8 mouse cellular contexts compared by ENCODE assay signal in genomic region chr19:36477151-36477550, GRCm38 (mm10).
DNase-seq lines count a peak whose midpoint lies in the region; ATAC-seq and TF ChIP-seq lines count a peak whose summit lies in the region.
"Had no signal": no experiment of that assay in that cellular context is flagged by ENCODE, and none has a peak within 500 bp of the region (broad histone marks: within the 10 kb centered on the region; RNA-seq: fewer than 3 reads in every experiment).

No protein-coding gene starts in this region.

- H3K9me3 ChIP-seq in heart, embryonic 15.5 days (replicated peaks): no peaks in the 10 kb centered on the region
- no peaks in the 10 kb centered on the region for H3K9me3 ChIP-seq in CH12.LX (replicated peaks; ENCODE audit: low read length)
- H3K9me3 ChIP-seq: megakaryocyte, embryonic 14.5 days had no signal

- no peak for TF ChIP-seq POLR2A in CH12.LX (IDR thresholded peaks at IDR 0.05; ENCODE audit: low read depth, low read length)
- TF ChIP-seq POLR2A in cortical plate, adult 2 months (IDR thresholded peaks at IDR 0.05; ENCODE audit: extremely low read depth, insufficient read depth, low read length): no peak

- H3K36me3 ChIP-seq in heart, embryonic 15.5 days: no peaks in the 10 kb centered on the region
- no peaks in the 10 kb centered on the region for H3K36me3 ChIP-seq in CH12.LX (replicated peaks in 1 of 2; ENCODE audit: control insufficient read depth in 1 of 2, insufficient read depth in 1 of 2, low read length in 1 of 2)

- dilution Hi-C loops in CH12.LX (cut with MboI; ENCODE audit: extremely low pct_ligation_motif_present, extremely low pct_unique_long_range_greater_than_20kb, low sequenced_read_pairs): no loop called here

- H3K4me3 ChIP-seq in heart, embryonic 15.5 days: no peak overlapping the region
- H3K4me3 ChIP-seq in CH12.LX (replicated peaks in 1 of 3; ENCODE audit: low read depth in 2 of 3, low read length in 2 of 3, poor library complexity in 1 of 3): no peak overlapping the region
- H3K4me3 ChIP-seq in cortical plate, adult 2 months (ENCODE audit: insufficient read depth, low read length): 0 out of 2 replicates have a peak overlapping the region, but pooled peaks have one; percentile 1

- no peaks in the 10 kb centered on the region for H3K79me2 ChIP-seq in CH12.LX (replicated peaks; ENCODE audit: control insufficient read depth, extremely low read depth, insufficient read depth, poor library complexity, severe bottlenecking)

- in situ Hi-C loops in CH12.LX (cut with MboI; ENCODE audit: low pct_ligation_motif_present, low pct_unique_long_range_greater_than_20kb, low sequenced_read_pairs): no loop called here

- H3K27ac ChIP-seq in heart, embryonic 15.5 days: no peak overlapping the region
- H3K27ac ChIP-seq in CH12.LX (ENCODE audit: insufficient read depth, low read depth): no peak overlapping the region
- no peak overlapping the region for H3K27ac ChIP-seq in cortical plate, adult 2 months (ENCODE audit: insufficient read depth, low read length)

- 0 out of 2 replicates have a peak, but pooled peaks cover 4% of the 10 kb centered on the region for H3K4me1 ChIP-seq in heart, embryonic 15.5 days (replicated peaks)
- peaks cover 4 to 6% of the 10 kb centered on the region in 2 experiments for H3K4me1 ChIP-seq in CH12.LX (ENCODE audit: control insufficient read depth in 1 of 2, insufficient read depth in 2 of 2)
- H3K4me1 ChIP-seq in cortical plate, adult 2 months (ENCODE audit: control insufficient read depth, insufficient read depth, low read length): no peaks in the 10 kb centered on the region

- no peak for ATAC-seq in heart, embryonic 15.5 days (replicated peaks; ENCODE audit: insufficient number of reproducible peaks, insufficient read depth, low FRiP score, low read depth)

- no peak for TF ChIP-seq CTCF in CH12.LX (conservative IDR thresholded peaks at IDR 0.05 in 1 of 2, IDR thresholded peaks at IDR 0.05 in 1 of 2; ENCODE audit: low read depth in 2 of 2, low read length in 2 of 2)
- no peak for TF ChIP-seq CTCF in cortical plate, adult 2 months (IDR thresholded peaks at IDR 0.05; ENCODE audit: extremely low read depth, insufficient read depth, low read length)

- WGBS in heart, embryonic 15.5 days: 36% methylated on average over 9 of the region's 9 CpGs

- no peak overlapping the region for H3K9ac ChIP-seq in heart, embryonic 15.5 days
- H3K9ac ChIP-seq in CH12.LX (ENCODE audit: insufficient read depth, low read depth): peak overlapping the region; percentile 16; the same call in 1 of the 2 replicates

- TF ChIP-seq EP300 in CH12.LX (IDR thresholded peaks at IDR 0.05; ENCODE audit: low read length): peak; percentile 33; the same call in 1 of the 2 replicates

- DNase-seq in heart, adult 11 months: no peak
- DNase-seq in CH12.LX (ENCODE audit: extremely low read depth): peak; percentile 14
- peak; percentile 88 for DNase-seq in naive thymus-derived CD4-positive, alpha-beta T cell, adult 2 months (ENCODE audit: low read depth)
- DNase-seq in lung, postnatal 14 days: no peak
- DNase-seq in spleen, postnatal 14 days (ENCODE audit: low spot score in 2 of 2): no peak

- no peaks in the 10 kb centered on the region for H3K27me3 ChIP-seq in heart, embryonic 15.5 days
- H3K27me3 ChIP-seq in CH12.LX (replicated peaks): no peaks in the 10 kb centered on the region
- H3K27me3 ChIP-seq: megakaryocyte, embryonic 14.5 days had no signal

- H3K4me2 ChIP-seq in heart, embryonic 15.5 days: peak overlapping the region; percentile 24
- H3K4me2 ChIP-seq in CH12.LX (ENCODE audit: insufficient read depth, low read depth, poor library complexity, severe bottlenecking): peak overlapping the region; percentile 74; the same call in 1 of the 2 replicates

- no peak for TF ChIP-seq RAD21 in CH12.LX (IDR thresholded peaks at IDR 0.05; ENCODE audit: low read depth, low read length)

TF ChIP-seq in CH12.LX, 34 proteins besides CTCF, POLR2A, EP300 and RAD21:
- TF ChIP-seq ZNF384 (IDR thresholded peaks at IDR 0.05; ENCODE audit: low read depth, low read length) (no peak), MEF2A (IDR thresholded peaks at IDR 0.05; ENCODE audit: borderline replicate concordance, low read depth, low read length) (no peak), MXI1 (IDR thresholded peaks at IDR 0.05; ENCODE audit: low read depth, low read length) (no peak), UBTF (IDR thresholded peaks at IDR 0.05; ENCODE audit: low read depth, low read length) (no peak), RCOR1 (conservative IDR thresholded peaks at IDR 0.05; ENCODE audit: low read depth, low read length) (no peak), E2F4 (IDR thresholded peaks at IDR 0.05; ENCODE audit: insufficient replicate concordance, low read depth, low read length) (no peak), NELFE (IDR thresholded peaks at IDR 0.05; ENCODE audit: low read depth, low read length) (no peak), ZC3H11A (IDR thresholded peaks at IDR 0.05; ENCODE audit: low read depth, low read length) (no peak), BHLHE40 (IDR thresholded peaks at IDR 0.05; ENCODE audit: low read depth, low read length) (no peak), HCFC1 (IDR thresholded peaks at IDR 0.05; ENCODE audit: low read depth, low read length) (no peak), NRF1 (IDR thresholded peaks at IDR 0.05; ENCODE audit: low read depth, low read length) (no peak)

Comparison
In these comparisons a context has a peak if more than half of its experiments do, and no peak if none do; other contexts are left out.
1. DNase-seq: peak in CH12.LX (single experiment) and naive thymus-derived CD4-positive, alpha-beta T cell, adult 2 months (single experiment); none in heart, adult 11 months (single experiment), lung, postnatal 14 days (single experiment) and spleen, postnatal 14 days (0 of 2).